Mouse (Mus musculus): ENCODE data around the gene Nelfa.

GRCm38 (mm10) chr5:33900701-33901263 lies 35.4 kb downstream of the Nelfa start:
- no peak for TF ChIP-seq POLR2A (IDR thresholded peaks at IDR 0.05; ENCODE audit: borderline replicate concordance, low read depth, low read length)
- TF ChIP-seq CTCF (IDR thresholded peaks at IDR 0.05; ENCODE audit: low read depth, low read length), result no peak

Measured in bone marrow macrophage, adult 2 months (primary cell).